Mouse (Mus musculus): Measurements from ENCODE around the gene Lig3.
"Not testable (repeated sequence)": the region's sequence is repeated elsewhere in the genome, so short reads cannot be mapped to it uniquely, and the experiment has no call there.

Gene Lig3

GRCm38 (mm10) chr11:82831008-82831893 is 50.3 kb downstream of the Lig3 start:
- no peak for DNase-seq (ENCODE audit: low spot score in 2 of 2)

GRCm38 (mm10) chr11:82832402-82832801 is 51.5 kb downstream of the Lig3 start:
- DNase-seq (ENCODE audit: low spot score in 2 of 2), result not testable (repeated sequence)

- no peak for DNase-seq (ENCODE audit: low spot score in 2 of 2)
Measured at GRCm38 (mm10) chr11:82833929-82834328, 53.0 kb downstream of the Lig3 start.

- DNase-seq (ENCODE audit: low spot score in 2 of 2), result not testable (repeated sequence)
Measured at GRCm38 (mm10) chr11:82834359-82834758, 53.5 kb downstream of the Lig3 start.

GRCm38 (mm10) chr11:82835616-82836432 is 54.9 kb downstream of the Lig3 start:
- DNase-seq (ENCODE audit: low spot score in 2 of 2), result no peak

- no peak for DNase-seq (ENCODE audit: low spot score in 2 of 2)
Measured at GRCm38 (mm10) chr11:82837192-82837591, 56.3 kb downstream of the Lig3 start.

- no peak for DNase-seq (ENCODE audit: low spot score in 2 of 2)
Measured at GRCm38 (mm10) chr11:82837848-82838247, 56.9 kb downstream of the Lig3 start.

GRCm38 (mm10) chr11:82838511-82838910 is 57.6 kb downstream of the Lig3 start:
- DNase-seq (ENCODE audit: low spot score in 2 of 2), result no peak

GRCm38 (mm10) chr11:82844771-82845414 is 64.0 kb downstream of the Lig3 start:
- DNase-seq (ENCODE audit: low spot score in 2 of 2), result no peak

- DNase-seq (ENCODE audit: low spot score in 2 of 2), result peak in 1 of 2 experiments; percentile 34
Measured at GRCm38 (mm10) chr11:82845415-82846078, 64.6 kb downstream of the Lig3 start.

GRCm38 (mm10) chr11:82846079-82846436 is 65.2 kb downstream of the Lig3 start:
- no peak for DNase-seq (ENCODE audit: low spot score in 2 of 2)

- DNase-seq (ENCODE audit: low spot score in 2 of 2), result no peak
Measured at GRCm38 (mm10) chr11:82846938-82847337, 66.0 kb downstream of the Lig3 start.

- DNase-seq (ENCODE audit: low spot score in 2 of 2), result no peak
Measured at GRCm38 (mm10) chr11:82847571-82848000, 66.7 kb downstream of the Lig3 start.

- no peak for DNase-seq (ENCODE audit: low spot score in 2 of 2)
Measured at GRCm38 (mm10) chr11:82850259-82850658, 69.4 kb downstream of the Lig3 start.

- DNase-seq (ENCODE audit: low spot score in 2 of 2), result no peak
Measured at GRCm38 (mm10) chr11:82852115-82852514, 71.2 kb downstream of the Lig3 start.

- no peak for DNase-seq (ENCODE audit: low spot score in 2 of 2)
Measured at GRCm38 (mm10) chr11:82852540-82852939, 71.6 kb downstream of the Lig3 start.

GRCm38 (mm10) chr11:82852958-82853357 is 72.0 kb downstream of the Lig3 start:
- no peak for DNase-seq (ENCODE audit: low spot score in 2 of 2)

Data from frontal cortex, postnatal 10 days (tissue).